Mouse (Mus musculus) erythroblast, embryonic 14.5 days (primary cell): ENCODE measurements around the gene Wdr81.

ENCODE experiments used
- GATA1 ChIP-seq: IDR thresholded peaks from 2 replicates; pipeline ENCODE4 v1.6.1; 2012; ENCODE audit warnings: low read length, inconsistent platforms, mixed read lengths
- TAL1 ChIP-seq: IDR thresholded peaks from 3 replicates; pipeline ENCODE4 v1.6.1; 2012; ENCODE audit warnings: low read length, inconsistent platforms, mixed read lengths

DNA sequence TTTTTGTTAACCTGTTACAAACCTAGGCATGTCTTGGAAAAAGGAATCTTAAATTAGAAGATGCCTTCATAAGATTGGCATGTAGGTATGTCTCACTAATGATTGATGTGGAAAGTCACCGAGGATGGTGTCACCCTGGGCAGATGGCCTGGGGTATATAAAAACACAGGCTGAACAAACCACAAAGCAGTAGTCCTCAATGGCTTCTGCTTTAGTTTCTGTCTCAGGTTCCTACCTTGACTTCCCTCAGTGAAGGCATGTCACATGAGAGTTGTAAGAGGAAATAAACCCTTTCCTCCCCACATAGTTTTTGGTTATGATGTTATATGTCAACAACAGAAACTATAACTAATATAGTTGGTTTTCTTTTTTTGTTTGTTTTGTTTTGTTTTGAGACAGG lies 58.9 kb downstream of the Wdr81 start:
- TF ChIP-seq TAL1 = no peak
- TF ChIP-seq GATA1 = no peak
